Mouse (Mus musculus) heart, embryonic 13.5 days (tissue): ENCODE measurements at regions not wholly inside any gene's neighbourhood (a gene's known extent, or its start where the extent isn't known, plus 50 kb on each side); places are given as distances from the start of the nearest gene placed in this dataset.

Experiments
- ATAC-seq: fragments of 200-750 bp; cut with Nextera tagmentation; 2 replicates; pipeline ENCODE4 v1.8.0; 2017; ENCODE audit warnings: moderate TSS enrichment; ENCODE audit not compliant: insufficient number of reproducible peaks, low FRiP score, low TSS enrichment; ENCODE audit errors: extremely low read depth
- H3K27ac ChIP-seq: fragments of 300-500 bp; sonication (generic); replicated peaks from 2 replicates; pipeline ENCODE4 v1.5.1; 2015; ENCODE audit warnings: moderate library complexity, mild to moderate bottlenecking, inconsistent platforms
- H3K27me3 ChIP-seq: fragments of 300-500 bp; sonication (generic); replicated peaks from 2 replicates; pipeline ENCODE4 v1.6.1; 2015; ENCODE audit warnings: mild to moderate bottlenecking, inconsistent platforms
- H3K36me3 ChIP-seq: fragments of 300-500 bp; sonication (generic); 2 replicates; pipeline ENCODE4 v1.6.1; 2015; ENCODE audit warnings: mild to moderate bottlenecking, inconsistent platforms
- H3K4me1 ChIP-seq: fragments of 300-500 bp; sonication (generic); 2 replicates; pipeline ENCODE4 v1.6.1; 2015; ENCODE audit warnings: inconsistent platforms
- H3K4me2 ChIP-seq: fragments of 300-500 bp; sonication (generic); 2 replicates; pipeline ENCODE4 v1.6.1; 2015; ENCODE audit warnings: inconsistent platforms, mild to moderate bottlenecking, moderate library complexity
- H3K4me3 ChIP-seq: fragments of 300-500 bp; sonication (generic); 2 replicates; pipeline ENCODE4 v1.5.1; 2015; ENCODE audit warnings: moderate library complexity, mild to moderate bottlenecking, inconsistent platforms
- H3K9ac ChIP-seq: fragments of 300-500 bp; sonication (generic); 2 replicates; pipeline ENCODE4 v1.6.1; 2015; ENCODE audit warnings: inconsistent platforms, mild to moderate bottlenecking, moderate library complexity
- H3K9me3 ChIP-seq: fragments of 300-500 bp; sonication (generic); 2 replicates; pipeline ENCODE4 v1.6.1; 2016; ENCODE audit warnings: inconsistent platforms
- WGBS: fragments of 180-500 bp; shearing (Covaris S2); methylation state at CpG from one replicate; pipeline ENCODE4 v1.1.7; 2015; ENCODE audit warnings: mixed read lengths; 5-methylcytosine and 5-hydroxymethylcytosine counted together

DNA sequence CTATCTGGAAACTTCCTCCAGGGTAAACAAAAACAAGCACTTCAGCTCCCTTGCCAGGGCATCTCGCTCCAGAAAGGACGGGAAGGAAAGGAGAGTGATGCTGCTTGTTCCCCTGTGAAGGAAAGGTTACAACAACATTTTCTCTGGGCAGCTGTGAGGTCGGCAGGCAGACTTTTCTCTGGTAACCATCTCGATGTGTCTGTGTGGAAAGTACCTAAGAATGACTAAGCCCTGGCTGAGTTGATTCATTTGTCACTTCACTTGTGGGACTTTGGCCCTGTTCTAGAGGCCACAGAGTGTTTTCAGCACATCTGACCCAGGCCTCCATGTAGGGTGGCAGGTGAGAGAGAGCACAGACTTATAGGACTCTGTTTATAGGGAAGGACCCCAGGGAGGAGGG is 201.0 kb upstream of the Klf4 start:
- H3K9me3 ChIP-seq = no peaks in the 10 kb centered on the region
- ATAC-seq = no peak

DNA sequence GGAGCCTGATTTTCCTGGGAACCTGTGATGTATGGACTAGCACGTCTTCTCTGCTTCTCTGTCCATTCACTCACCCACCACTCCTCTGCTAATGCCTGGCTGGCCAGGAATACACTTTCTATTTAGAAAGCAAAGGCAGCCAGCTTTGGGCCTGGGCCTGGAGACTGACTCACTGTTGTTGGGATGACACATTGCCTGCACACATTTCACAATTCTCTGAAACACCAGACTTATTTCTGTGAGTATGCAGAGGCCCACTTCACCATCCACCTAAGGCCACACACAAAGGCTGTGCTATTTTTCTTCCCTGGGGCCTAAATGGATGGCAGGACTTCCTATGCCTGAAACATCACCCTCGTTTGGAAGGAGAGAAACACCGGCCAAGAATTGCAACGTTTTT is 199.7 kb upstream of the Klf4 start:
- Histone ChIP-seq H3K36me3 (no peaks in the 10 kb centered on the region), H3K4me2 (no peak overlapping the region), H3K9me3 (no peaks in the 10 kb centered on the region), H3K4me1 (peaks cover 6% of the 10 kb centered on the region; the same call in 1 of the 2 replicates), H3K27ac (no peak overlapping the region), H3K9ac (no peak overlapping the region), H3K4me3 (no peak overlapping the region), H3K27me3 (peaks cover 9% of the 10 kb centered on the region; the same call in 1 of the 2 replicates)
- ATAC-seq = no peak
- 64% methylated on average over 4 of the region's 4 CpGs for WGBS

More for the DNA sequence above, 201.0 kb upstream of the Klf4 start:
- H3K36me3 ChIP-seq = no peaks in the 10 kb centered on the region
- no peak overlapping the region for H3K27ac ChIP-seq
- H3K4me3 ChIP-seq = no peak overlapping the region
- H3K9ac ChIP-seq = no peak overlapping the region
- peaks cover 6% of the 10 kb centered on the region; the same call in 1 of the 2 replicates for H3K4me1 ChIP-seq
- H3K4me2 ChIP-seq = no peak overlapping the region
- WGBS = 40% methylated on average over 4 of the region's 4 CpGs
- H3K27me3 ChIP-seq = peaks cover 6% of the 10 kb centered on the region; the same call in 1 of the 2 replicates

DNA sequence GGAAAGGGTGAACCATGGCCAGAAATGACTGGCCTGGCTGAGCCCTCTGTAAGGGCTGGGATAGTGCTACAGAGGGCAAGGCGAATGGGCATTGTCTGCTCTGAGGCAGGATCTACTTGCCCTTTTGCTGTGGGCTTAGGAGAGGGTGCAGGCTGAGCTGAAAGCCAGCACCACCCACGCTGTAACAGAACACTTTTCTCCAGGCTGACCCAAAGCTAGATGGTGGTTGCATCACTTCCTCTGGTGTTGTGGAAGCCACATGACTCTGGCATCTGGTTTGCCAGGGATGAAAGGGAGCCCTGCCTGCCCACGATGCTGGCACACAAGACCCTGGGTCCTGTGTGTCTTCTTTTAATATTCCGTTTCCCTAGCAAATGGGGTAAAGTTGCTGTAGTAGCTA is 198.0 kb upstream of the Klf4 start:
- Histone ChIP-seq H3K36me3 (no peaks in the 10 kb centered on the region), H3K4me1 (peaks cover 6% of the 10 kb centered on the region; the same call in 1 of the 2 replicates), H3K4me3 (no peak overlapping the region), H3K9ac (no peak overlapping the region), H3K27me3 (peaks cover 19% of the 10 kb centered on the region; the same call in 1 of the 2 replicates), H3K9me3 (no peaks in the 10 kb centered on the region), H3K27ac (no peak overlapping the region), H3K4me2 (no peak overlapping the region)
- WGBS = 65% methylated on average over 4 of the region's 4 CpGs
- ATAC-seq = no peak

DNA sequence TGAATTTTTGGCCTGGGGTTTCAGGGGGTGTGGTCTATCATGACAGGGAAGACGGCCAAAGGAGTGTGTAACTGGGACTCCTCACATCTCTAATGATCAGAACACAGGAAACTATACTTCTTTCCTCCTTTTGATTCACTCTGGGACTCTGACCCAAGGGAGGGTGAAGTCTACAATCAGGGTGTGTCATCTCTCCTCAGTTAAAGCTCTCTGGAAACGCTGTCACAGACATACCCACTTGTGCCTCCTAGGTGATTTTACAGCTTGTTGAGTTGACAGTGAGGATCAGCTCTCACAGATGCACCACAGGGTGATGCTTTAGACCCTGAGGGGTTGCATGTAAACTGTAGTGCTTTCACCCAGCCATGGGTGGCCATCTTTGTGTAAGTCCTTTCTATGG is 194.9 kb upstream of the Klf4 start:
- H3K4me3 ChIP-seq = no peak overlapping the region
- H3K27ac ChIP-seq = no peak overlapping the region
- H3K9me3 ChIP-seq = no peaks in the 10 kb centered on the region
- H3K27me3 ChIP-seq = peaks cover 27% of the 10 kb centered on the region; the same call in 1 of the 2 replicates
- H3K4me1 ChIP-seq = peaks cover 10% of the 10 kb centered on the region
- no peak overlapping the region for H3K9ac ChIP-seq
- 74% methylated on average over 2 of the region's 2 CpGs for WGBS
- no peak overlapping the region for H3K4me2 ChIP-seq
- H3K36me3 ChIP-seq = no peaks in the 10 kb centered on the region
- no peak for ATAC-seq

DNA sequence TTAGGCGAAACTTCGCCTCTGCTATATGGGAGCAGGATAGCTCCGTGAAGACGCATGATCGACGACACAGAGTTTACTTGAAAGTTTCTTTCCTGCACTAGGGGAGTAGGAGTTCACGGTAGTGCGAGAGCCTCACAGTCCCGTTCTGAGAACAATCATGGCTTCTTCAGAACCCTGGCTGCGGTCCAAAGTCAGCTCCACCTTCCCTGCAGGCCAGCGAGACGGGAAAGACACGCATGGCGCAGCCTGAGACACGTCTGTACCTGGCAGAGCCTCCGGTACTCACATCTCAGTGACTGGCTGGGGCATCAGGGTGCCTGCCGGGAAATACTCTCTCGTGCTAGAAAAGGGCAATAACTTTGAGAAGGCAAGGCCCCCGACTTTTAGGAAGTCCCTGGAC is 193.8 kb upstream of the Klf4 start:
- Histone ChIP-seq H3K4me2 (no peak overlapping the region), H3K27me3 (peaks cover 27% of the 10 kb centered on the region; the same call in 1 of the 2 replicates), H3K27ac (no peak overlapping the region), H3K4me3 (no peak overlapping the region), H3K4me1 (peaks cover 17% of the 10 kb centered on the region), H3K9ac (no peak overlapping the region), H3K36me3 (no peaks in the 10 kb centered on the region), H3K9me3 (no peaks in the 10 kb centered on the region)
- 72% methylated on average over 19 of the region's 19 CpGs for WGBS
- ATAC-seq = no peak

DNA sequence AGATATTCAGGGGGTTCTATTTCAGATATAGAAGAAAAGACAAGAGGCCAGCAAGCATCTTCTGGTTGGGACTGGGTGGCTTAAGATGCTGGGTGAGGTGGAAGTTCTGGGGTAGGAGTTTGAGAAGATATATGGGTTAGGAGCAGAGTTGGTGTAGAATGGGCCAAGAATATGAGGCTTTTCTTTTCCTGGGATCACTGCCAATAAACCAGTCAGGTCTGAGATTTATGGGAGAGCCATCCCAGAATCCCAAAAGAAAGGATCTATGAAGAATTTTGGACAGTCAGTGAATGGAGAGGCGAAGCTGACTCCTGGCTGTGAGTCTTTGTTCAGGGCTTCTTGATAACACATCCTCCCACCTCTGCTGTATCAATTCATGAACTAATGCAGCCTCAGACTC is 192.0 kb upstream of the Klf4 start:
- no peaks in the 10 kb centered on the region for H3K9me3 ChIP-seq
- H3K4me1 ChIP-seq = peaks cover 17% of the 10 kb centered on the region
- H3K27ac ChIP-seq = no peak overlapping the region
- no peak for ATAC-seq
- H3K27me3 ChIP-seq = peaks cover 33% of the 10 kb centered on the region; the same call in 1 of the 2 replicates
- 84% methylated on average over 1 of the region's 1 CpGs for WGBS
- H3K4me2 ChIP-seq = no peak overlapping the region
- no peak overlapping the region for H3K9ac ChIP-seq
- no peak overlapping the region for H3K4me3 ChIP-seq
- H3K36me3 ChIP-seq = no peaks in the 10 kb centered on the region

DNA sequence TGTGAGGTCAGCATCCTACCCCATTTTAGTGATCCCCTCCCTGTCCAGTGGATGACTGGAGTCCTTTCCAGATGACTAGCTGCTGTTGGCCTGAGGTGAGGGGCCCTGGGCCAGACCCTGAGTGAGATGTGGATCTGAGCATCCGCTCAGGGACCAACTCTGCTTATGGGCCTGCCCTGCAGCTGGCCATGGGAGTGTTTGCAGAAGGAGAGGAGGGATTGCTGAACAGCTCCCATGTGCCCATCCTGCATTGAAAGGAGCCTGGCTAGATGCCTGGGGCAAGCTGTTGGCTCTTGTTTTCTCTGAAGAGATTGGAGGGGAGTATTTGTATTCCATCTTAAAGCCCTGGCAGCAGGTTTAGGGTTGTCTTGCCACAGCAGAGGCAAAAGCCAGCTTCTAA is 190.9 kb upstream of the Klf4 start:
- Histone ChIP-seq H3K9me3 (no peaks in the 10 kb centered on the region), H3K27me3 (peaks cover 30% of the 10 kb centered on the region; the same call in 1 of the 2 replicates), H3K4me3 (no peak overlapping the region), H3K27ac (no peak overlapping the region), H3K36me3 (no peaks in the 10 kb centered on the region), H3K9ac (no peak overlapping the region), H3K4me1 (peaks cover 17% of the 10 kb centered on the region), H3K4me2 (no peak overlapping the region)
- ATAC-seq = no peak
- WGBS = 68% methylated on average over 1 of the region's 1 CpGs

DNA sequence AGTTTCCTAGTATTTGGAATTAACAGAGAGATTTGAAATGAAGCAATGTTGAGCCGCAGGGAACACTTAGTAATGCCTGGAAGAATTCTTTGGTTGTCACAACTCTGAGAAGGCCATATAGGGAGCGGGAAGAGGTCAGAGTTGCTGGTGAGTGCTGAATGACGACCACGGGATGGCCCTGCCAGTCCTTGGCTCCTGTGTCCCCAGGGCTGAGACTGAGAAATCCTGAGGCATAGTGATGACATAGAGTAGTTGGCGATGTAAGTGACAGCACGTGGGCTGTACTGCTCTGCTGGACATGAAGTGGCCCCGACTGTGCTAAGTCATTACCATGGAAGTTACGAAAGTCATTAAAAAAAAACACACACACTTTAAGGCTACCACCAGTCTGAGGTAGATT is 190.1 kb upstream of the Klf4 start:
- 36% methylated on average over 8 of the region's 8 CpGs for WGBS
- H3K9me3 ChIP-seq = no peaks in the 10 kb centered on the region
- H3K27me3 ChIP-seq = peaks cover 30% of the 10 kb centered on the region; the same call in 1 of the 2 replicates
- no peak overlapping the region for H3K27ac ChIP-seq
- peaks cover 17% of the 10 kb centered on the region for H3K4me1 ChIP-seq
- H3K4me2 ChIP-seq = no peak overlapping the region
- ATAC-seq = no peak
- H3K4me3 ChIP-seq = no peak overlapping the region
- no peaks in the 10 kb centered on the region for H3K36me3 ChIP-seq
- no peak overlapping the region for H3K9ac ChIP-seq

DNA sequence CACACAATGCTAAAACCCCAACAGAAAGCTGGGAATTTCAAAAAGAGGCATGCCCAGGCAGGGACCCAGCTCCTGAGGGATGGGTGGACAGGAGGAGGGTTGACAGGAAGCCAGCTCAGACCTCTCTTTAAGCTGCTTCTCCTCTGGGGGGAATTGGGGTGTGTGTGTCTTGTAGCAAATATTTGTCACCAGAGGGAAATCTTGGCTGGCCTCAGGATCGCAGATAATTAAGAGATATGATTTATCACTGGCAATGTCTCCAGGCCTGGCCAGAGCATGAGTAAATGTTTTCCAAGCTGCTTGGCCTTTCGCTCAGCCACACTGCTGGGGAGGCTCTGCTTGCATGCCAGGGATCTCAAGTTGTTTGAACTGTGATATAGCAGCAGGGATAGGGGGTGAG is 189.6 kb upstream of the Klf4 start:
- no peak overlapping the region for H3K27ac ChIP-seq

DNA sequence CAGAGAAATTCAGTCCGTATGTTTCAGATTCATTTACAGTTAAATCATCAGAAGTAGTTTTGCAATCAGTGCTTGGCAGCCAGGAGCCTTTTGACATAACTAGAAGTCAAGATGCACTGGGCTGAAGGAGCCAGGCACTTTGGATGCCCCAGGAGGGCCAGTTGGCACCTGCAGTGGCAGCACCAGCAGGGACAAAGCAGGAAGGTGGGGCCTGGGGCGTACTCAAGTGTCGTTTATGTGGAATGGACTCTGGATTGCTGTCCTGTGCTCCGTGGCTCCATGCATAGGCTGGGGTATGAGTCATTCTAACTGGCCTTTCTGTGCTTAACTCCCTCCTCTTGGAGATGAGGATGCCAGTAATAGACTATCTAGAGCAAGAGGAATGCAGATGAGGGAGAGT is 186.2 kb upstream of the Klf4 start:
- no peak overlapping the region for H3K4me2 ChIP-seq
- no peaks in the 10 kb centered on the region for H3K36me3 ChIP-seq
- 58% methylated on average over 4 of the region's 4 CpGs for WGBS
- H3K27ac ChIP-seq = no peak overlapping the region
- peaks cover 15% of the 10 kb centered on the region; the same call in 1 of the 2 replicates for H3K27me3 ChIP-seq
- no peaks in the 10 kb centered on the region for H3K9me3 ChIP-seq
- no peak for ATAC-seq
- H3K4me3 ChIP-seq = no peak overlapping the region
- peaks cover 22% of the 10 kb centered on the region for H3K4me1 ChIP-seq
- H3K9ac ChIP-seq = no peak overlapping the region

More for the DNA sequence above, 189.6 kb upstream of the Klf4 start:
- H3K27me3 ChIP-seq = peaks cover 27% of the 10 kb centered on the region; the same call in 1 of the 2 replicates
- H3K9ac ChIP-seq = no peak overlapping the region
- H3K4me2 ChIP-seq = no peak overlapping the region
- 42% methylated on average over 2 of the region's 2 CpGs for WGBS
- no peaks in the 10 kb centered on the region for H3K9me3 ChIP-seq
- no peaks in the 10 kb centered on the region for H3K36me3 ChIP-seq
- ATAC-seq = no peak
- no peak overlapping the region for H3K4me3 ChIP-seq
- H3K4me1 ChIP-seq = peaks cover 17% of the 10 kb centered on the region

DNA sequence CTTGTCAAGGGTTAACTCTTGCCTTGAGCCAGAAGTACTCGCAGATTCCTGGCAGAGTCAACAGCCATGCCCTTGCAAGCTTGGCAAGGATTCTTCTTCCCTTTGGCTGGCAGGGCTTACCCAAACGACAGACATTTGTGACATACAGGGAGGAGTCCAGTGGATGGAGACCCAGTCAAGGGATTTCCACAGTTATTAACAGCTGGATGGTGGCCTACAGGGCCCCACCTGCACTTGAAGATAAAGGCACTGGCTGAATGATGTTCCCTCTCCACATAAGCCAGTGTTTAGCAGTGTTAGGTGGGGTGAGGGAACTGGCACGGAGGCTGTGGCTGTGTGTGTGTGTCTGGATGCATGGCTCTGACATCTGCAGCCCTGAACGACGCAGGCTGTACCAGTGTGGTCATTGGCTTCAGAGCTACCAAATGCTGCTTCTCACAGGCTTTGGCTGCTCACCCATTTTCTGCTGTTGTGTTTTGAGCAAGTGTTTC is 183.9 kb upstream of the Klf4 start:
- no peak overlapping the region for H3K4me2 ChIP-seq
- no peaks in the 10 kb centered on the region for H3K36me3 ChIP-seq
- peaks cover 15% of the 10 kb centered on the region; the same call in 1 of the 2 replicates for H3K27me3 ChIP-seq
- no peaks in the 10 kb centered on the region for H3K9me3 ChIP-seq
- H3K9ac ChIP-seq = no peak overlapping the region
- 52% methylated on average over 5 of the region's 5 CpGs for WGBS
- no peak overlapping the region for H3K27ac ChIP-seq
- no peak overlapping the region for H3K4me3 ChIP-seq
- H3K4me1 ChIP-seq = peaks cover 17% of the 10 kb centered on the region
- ATAC-seq = no peak
